Mouse (Mus musculus) MN1 (cell line): ENCODE results near the gene Scly.
A peak's percentile ranks its signal among the peaks of the same experiment; 100 is the strongest.

Source experiments
- DNase-seq: peaks from one replicate; pipeline ENCODE4 v3.0.0-alpha.2; 2016; ENCODE audit warnings: low spot score

Scly gene

GRCm38 (mm10) chr1:91297799-91298744, at the start of gene Scly:
TSS of gene Scly (plus strand) at chr1:91298338.
- peak; percentile 89 for DNase-seq

- DNase-seq: no peak
These were observed 49.2 kb upstream of the Scly start for GRCm38 (mm10) chr1:91248970-91249369.

- peak; percentile 98 for DNase-seq
These were observed 48.3 kb upstream of the Scly start, which contains the start of gene Ube2f for GRCm38 (mm10) chr1:91249564-91250414. TSS of gene Ube2f (plus strand) at chr1:91250304.

- peak; percentile 30 for DNase-seq
These were observed 47.6 kb upstream of the Scly start for GRCm38 (mm10) chr1:91250415-91251147.

- DNase-seq: peak; percentile 10
These were observed 46.9 kb upstream of the Scly start for GRCm38 (mm10) chr1:91251148-91251650.

GRCm38 (mm10) chr1:91251927-91252326, 46.2 kb upstream of the Scly start:
- DNase-seq: peak; percentile 16

- DNase-seq: no peak
These were observed 40.2 kb upstream of the Scly start for GRCm38 (mm10) chr1:91257918-91258317.

GRCm38 (mm10) chr1:91259794-91260193, 38.3 kb upstream of the Scly start:
- no peak for DNase-seq

- DNase-seq: no peak
These were observed 35.6 kb upstream of the Scly start for GRCm38 (mm10) chr1:91262508-91262907.

- no peak for DNase-seq
These were observed 25.9 kb upstream of the Scly start for GRCm38 (mm10) chr1:91272260-91272659.

- DNase-seq: no peak
These were observed 21.6 kb upstream of the Scly start for GRCm38 (mm10) chr1:91276581-91276980.

GRCm38 (mm10) chr1:91277480-91277879, 20.7 kb upstream of the Scly start:
- DNase-seq: no peak

GRCm38 (mm10) chr1:91278410-91279119, 19.6 kb upstream of the Scly start:
- no peak for DNase-seq

GRCm38 (mm10) chr1:91279126-91279525, 19.0 kb upstream of the Scly start:
- DNase-seq: no peak

GRCm38 (mm10) chr1:91282582-91282981, 15.6 kb upstream of the Scly start:
- no peak for DNase-seq

- DNase-seq: no peak
These were observed 8.8 kb upstream of the Scly start for GRCm38 (mm10) chr1:91289375-91289774.

- DNase-seq: no peak
These were observed 5.9 kb upstream of the Scly start for GRCm38 (mm10) chr1:91292101-91292825.

- DNase-seq: no peak
These were observed 2.6 kb upstream of the Scly start for GRCm38 (mm10) chr1:91295544-91295943.

- DNase-seq: no peak
These were observed 1.0 kb downstream of the Scly start for GRCm38 (mm10) chr1:91299026-91299706.
